Mouse (Mus musculus) left cerebral cortex, postnatal 14 days (tissue): Measurements from ENCODE around the gene Slc34a3. TPM values are rescaled to one million over a fixed set of nuclear protein-coding genes. Genes with fewer than 3 reads are reported as not detected.

Source experiments
- DNase-seq, 2 experiments: peaks; one replicate each; pipeline ENCODE4 v3.0.0; 2021 to 2022; ENCODE audit warnings: low spot score in 2 of 2, mixed read lengths in 1 of 2
- intact Hi-C: fragments of 180-260 bp; cut with DNase I; formaldehyde crosslinking; loops from one replicate; pipeline ENCODE4 v1.15.1; 2025
- total RNA-seq, 2 experiments: library from RNA; stranded (reverse); gene quantifications; 2 replicates each; pipeline ENCODE4 v1.2.3; 2021

The Slc34a3 gene
- total RNA-seq, 2 experiments from 2014 or later: not detected

GRCm38 (mm10) chr2:25256443-25257109 is 22.4 kb upstream of the Slc34a3 start:
- intact Hi-C loops: loop anchor here (5.0 kb wide), 1 partner anchor 64 kb away; no protein-coding TSS in a partner anchor
- peak in 1 of 2 experiments; percentile 44 for DNase-seq

- intact Hi-C loops: loop anchor here (5.0 kb wide), 1 partner anchor 63 kb away; no protein-coding TSS in a partner anchor
- DNase-seq: peak; percentile 85 to 88
Observed at GRCm38 (mm10) chr2:25255284-25255779, 21.2 kb upstream of the Slc34a3 start, which contains the start of gene Tmem203. TSS of gene Tmem203 (plus strand) at chr2:25255439.

DNA sequence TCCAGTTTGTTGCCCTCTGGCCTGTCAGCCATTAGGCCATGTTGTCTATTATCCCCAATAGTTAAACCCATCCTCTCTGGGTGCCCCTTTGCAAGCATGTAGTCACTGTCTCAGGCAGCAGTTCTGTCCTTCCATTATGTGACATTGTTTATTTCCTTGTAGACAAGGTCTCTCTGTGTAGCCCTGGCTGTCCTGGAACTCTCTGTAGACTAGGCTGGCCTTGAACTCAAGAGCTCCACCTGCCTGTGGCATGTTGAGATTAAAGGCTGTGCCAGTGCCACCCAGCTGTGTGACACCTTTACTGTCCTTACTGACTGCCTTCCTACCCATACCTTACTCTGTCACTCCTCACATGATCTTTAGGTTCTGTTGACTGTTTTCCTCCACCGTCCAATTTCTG is 18.2 kb upstream of the Slc34a3 start:
- intact Hi-C loops: no loop called here
- no peak for DNase-seq

- intact Hi-C loops: no loop called here
- DNase-seq: no peak
Observed at GRCm38 (mm10) chr2:25246183-25247072, 12.3 kb upstream of the Slc34a3 start, which contains the start of gene AL732309.1. TSS of gene AL732309.1 (minus strand) at chr2:25246863.

- DNase-seq: no peak
- intact Hi-C loops: no loop called here
Observed at GRCm38 (mm10) chr2:25244144-25244543, 10.0 kb upstream of the Slc34a3 start.

- intact Hi-C loops: no loop called here
- DNase-seq: no peak
Observed at GRCm38 (mm10) chr2:25243342-25243741, 9.2 kb upstream of the Slc34a3 start.

DNA sequence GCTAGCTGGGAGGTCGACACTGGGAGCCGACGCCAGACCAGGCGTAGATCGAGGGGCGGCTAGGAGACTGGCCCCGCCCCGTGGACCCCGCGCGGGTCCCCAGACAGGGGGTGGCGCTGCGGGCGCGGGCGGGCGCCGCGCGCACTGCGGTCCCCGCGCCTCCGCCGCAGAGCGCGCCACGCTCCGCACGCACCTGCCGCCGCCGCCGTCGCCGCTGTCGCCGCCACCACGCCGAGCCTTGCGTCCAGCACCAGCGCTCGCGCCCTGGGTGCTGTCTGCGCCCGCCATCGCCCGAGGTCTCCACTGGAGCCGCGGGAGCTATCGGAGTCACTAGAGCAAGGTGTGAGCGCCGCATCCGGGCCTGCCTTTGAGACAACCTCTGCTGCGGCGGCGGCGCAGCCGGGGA is 7.9 kb upstream of the Slc34a3 start, which contains the start of the genes Rnf208 and Cysrt1:
TSS of gene Rnf208 (plus strand) at position 155 of the 406 bp plus-strand sequence.
TSS of gene Cysrt1 (minus strand) at position 352 of the 406 bp plus-strand sequence.
- intact Hi-C loops: no loop called here

DNA sequence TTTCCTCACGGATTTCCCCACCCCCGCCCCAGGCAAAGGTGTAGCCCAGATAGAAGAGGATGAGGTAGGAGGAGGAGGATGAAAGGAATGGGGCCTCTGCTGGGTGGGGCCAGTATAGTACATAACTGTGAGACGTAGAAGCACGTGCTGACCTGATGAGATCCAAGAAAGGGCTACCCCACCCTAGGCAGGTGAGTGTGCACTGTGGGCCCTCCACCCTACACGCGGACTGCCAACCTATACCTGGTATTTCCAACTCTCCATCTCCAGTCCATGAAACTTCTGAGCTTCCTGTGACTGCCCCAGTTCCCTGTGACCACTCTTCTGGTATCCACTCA is 7.2 kb upstream of the Slc34a3 start:
- intact Hi-C loops: no loop called here
- DNase-seq: no peak

More for the DNA sequence above, 7.9 kb upstream of the Slc34a3 start, which contains the start of the genes Rnf208 and Cysrt1:
- DNase-seq: peak in 1 of 2 experiments; percentile 59

DNA sequence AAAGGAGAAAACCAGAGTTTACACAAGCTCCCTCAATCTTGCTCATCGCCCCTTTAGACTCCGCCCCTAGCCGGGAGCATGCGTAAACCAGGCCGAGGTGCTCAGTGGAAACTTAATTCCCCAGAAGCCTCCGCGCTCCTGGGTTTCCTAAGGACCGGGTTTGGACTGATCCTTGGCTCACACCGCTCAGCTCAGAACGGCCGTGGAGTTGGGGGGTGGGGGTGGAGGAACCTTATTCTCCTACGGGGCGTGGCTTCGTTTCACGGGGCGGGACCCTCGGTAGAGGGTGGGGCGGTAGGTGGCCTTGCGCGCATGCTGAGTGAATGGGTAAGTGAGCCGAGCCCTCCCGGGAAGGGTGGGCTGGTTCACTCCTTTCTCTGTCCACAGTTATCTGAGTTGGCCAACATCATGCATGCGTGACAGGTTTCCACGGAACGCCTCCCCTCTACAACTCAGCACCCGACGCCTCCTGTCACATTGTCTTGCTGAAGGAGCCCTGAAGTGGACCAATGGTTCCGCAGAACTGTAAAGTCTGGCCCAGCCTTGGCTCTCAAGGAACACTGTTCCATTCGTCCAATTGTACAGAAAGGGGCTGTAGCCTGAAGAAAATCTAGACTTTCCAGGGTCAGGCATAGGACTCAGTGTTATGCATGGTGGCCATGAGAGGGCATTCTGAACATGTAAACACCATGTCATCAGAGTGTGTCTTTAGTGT is 6.7 kb upstream of the Slc34a3 start:
- peak; percentile 69 to 75 for DNase-seq
- intact Hi-C loops: no loop called here

DNA sequence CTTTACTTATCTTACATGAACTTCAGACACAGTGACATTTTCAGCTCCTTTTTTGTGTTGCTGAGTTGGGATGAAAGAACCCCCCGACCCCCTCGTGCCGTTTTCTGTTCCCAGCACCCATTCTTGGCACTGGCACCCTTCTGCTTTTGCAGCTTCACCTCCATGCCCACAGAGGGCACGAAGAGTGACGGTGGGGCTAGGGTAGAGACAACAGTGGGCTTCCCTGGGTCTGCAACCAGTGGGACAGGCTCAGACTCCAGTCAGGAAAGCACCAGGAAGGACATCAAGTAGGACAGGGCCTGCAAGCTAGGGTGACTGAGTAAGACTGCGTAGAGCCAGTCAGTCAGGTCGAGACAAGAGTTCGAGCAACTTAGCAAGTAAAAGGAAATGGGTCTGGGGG is 6.1 kb upstream of the Slc34a3 start:
- no peak for DNase-seq
- intact Hi-C loops: no loop called here

- intact Hi-C loops: no loop called here
- DNase-seq: no peak
Observed at GRCm38 (mm10) chr2:25239766-25240165, 5.6 kb upstream of the Slc34a3 start.

- intact Hi-C loops: no loop called here
- DNase-seq: no peak
Observed at GRCm38 (mm10) chr2:25238106-25238505, 3.9 kb upstream of the Slc34a3 start.

DNA sequence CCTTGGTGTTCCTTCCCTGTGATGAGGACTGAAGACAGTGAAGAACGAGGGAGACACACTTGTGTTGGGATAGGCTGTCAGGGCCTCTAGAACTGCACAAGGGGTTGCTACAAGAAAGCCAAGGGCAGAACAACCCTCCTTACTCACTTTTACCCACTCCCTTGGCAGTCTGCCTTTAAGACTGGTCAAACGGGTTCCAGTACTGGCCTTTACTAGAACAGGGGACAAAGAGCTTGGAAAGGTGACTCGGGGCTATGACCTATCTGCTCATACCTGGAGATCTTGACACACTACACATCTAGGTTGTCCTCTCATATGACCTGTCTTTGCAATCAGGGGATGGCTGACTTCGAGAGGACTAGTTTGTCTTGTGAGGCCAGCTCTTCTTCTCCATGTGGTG is 3.4 kb upstream of the Slc34a3 start:
- intact Hi-C loops: no loop called here
- no peak for DNase-seq

- no peak for DNase-seq
- intact Hi-C loops: no loop called here
Observed at GRCm38 (mm10) chr2:25236614-25237013, 2.5 kb upstream of the Slc34a3 start, which contains the start of gene Rnf224. TSS of gene Rnf224 (minus strand) at chr2:25236787.

DNA sequence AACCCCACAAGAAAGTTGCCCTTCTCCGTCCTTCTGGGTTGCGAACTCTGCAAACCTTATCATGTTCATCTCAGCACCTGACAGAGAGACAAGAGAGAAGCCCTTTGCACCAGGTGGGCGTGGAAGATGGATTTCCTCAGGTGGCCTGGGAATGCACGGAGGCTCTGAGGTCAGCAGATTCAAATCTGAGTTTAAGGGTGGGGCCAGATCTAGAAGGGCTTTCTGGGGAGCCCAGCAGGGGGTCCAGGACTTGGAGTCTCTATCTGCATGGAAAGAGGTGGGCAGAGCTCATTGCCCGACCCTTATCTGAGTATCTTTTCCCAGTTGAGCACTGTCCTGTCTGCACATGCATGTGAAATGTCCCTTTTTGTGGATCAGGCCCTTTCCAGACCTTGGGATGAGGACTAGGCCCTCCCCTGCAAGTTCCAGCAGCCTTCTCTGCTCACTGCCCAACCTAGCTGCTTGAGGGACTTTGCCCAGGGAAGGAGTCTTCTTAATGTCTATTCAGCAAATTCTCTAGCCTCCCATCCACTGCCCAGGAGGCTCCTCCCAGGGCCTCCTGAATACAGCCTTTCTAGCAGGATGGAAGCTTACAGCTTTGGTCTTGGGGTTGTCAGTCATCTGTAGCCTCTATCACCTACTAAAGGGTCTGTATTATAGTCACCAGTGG is 522 bp upstream of the Slc34a3 start:
- no peak for DNase-seq
- intact Hi-C loops: no loop called here

DNA sequence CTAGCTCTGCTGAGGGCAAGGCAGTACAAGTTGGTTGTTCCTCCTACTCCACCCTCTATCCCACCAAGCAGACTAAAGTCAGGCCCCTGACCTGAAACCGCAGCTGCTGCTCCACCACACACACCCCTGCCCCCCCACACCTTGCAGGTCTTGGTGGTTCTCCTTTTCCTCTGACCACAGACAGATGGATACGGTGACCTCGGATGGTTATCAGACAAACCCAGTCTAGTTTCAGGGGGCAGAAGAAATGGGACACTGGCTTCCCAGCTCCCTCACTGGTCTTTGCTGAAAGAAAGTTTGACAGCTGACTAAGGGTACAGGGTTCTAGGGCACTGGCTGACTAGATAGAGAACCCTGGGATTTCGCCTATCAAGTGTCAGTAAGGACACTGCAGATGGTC is 743 bp downstream of the Slc34a3 start:
- no peak for DNase-seq
- intact Hi-C loops: no loop called here

DNA sequence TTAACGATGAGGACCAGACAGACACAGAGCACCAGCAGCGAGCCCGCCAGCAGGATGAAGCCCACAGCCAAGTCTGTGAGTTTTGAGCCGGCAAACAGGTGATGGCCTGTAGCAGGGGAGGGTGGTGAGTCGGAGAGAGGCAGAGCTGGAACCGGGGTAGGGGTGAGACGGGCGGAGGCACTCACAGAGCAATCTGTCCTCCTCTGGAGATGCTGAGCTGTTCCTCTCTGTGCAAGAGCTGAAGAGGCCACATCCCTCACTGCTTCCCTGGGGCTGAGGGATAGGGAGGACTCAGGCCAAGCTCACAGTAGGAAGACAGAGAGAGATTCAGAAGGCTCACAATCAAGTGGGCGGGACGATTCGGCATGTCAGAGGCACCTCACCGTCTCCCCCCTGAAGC is 3.1 kb downstream of the Slc34a3 start:
- no peak for DNase-seq
- intact Hi-C loops: no loop called here

DNA sequence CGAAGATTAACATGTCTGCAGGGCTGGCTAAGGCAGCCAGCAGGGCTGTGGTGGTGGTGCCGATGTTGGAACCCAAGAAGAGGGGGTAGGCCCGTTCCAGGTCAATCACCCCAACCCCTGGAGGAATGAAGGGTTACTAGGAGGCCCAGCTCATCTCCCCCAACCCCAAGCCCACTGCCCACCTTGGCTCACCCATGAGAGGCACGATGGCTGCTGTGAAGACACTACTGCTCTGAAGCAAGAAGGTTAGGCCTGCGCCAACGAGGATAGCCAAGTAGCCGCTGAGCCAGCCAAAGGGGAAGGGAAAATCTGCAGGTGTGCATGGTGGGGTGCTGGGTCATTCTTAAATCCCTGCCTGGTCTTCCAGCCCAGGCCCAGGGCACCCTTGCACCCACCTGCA is 3.6 kb downstream of the Slc34a3 start:
- no peak for DNase-seq
- intact Hi-C loops: no loop called here

GRCm38 (mm10) chr2:25229582-25229981 is 4.6 kb downstream of the Slc34a3 start:
- intact Hi-C loops: loop anchor here (2.0 to 5.0 kb wide), 2 partner anchors 37 to 43 kb away; partner anchors contain the start of genes Anapc2 and Ssna1
- DNase-seq: no peak
